Mouse (Mus musculus): Measurements from ENCODE around the gene Napepld.
A peak's percentile ranks its signal among the peaks of the same experiment; 100 is the strongest.

The Napepld gene

DNA sequence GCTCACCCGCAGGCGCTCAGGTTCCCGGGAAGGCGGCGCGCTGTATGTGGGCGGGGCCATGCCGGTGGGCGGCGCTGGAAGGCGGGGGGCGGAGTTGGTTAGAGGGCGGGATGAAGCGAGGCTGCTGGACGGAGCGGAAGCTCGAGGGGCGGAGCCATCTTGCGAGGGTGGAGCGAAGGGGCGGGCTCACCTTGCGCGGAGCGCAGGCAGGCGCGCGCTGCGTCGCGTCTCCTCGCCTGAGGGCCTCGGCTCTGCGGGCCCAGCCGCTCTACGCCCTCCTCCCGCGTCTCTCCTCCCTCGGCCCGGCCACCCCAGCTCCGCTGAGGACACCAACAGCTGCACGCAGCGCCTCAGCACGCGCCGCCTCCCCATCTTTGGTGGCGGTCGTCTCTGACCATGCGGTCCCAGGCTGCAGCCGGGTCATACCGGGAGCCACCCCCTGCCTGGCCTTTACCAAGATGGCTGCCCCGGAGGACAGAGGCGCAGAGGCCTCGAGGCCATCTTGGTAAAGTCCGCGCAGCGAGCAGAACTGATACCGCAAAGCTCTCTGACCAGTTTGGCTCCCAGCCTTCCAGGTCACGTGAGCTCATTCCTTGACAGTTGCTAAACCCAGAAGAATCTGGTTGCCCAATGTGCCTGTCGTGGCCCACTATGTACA lies at the start of gene Napepld:
TSS of gene Napepld (minus strand) at position 46 of the 658 bp plus-strand sequence.
- ATAC-seq (ENCODE audit: insufficient number of reproducible peaks, low FRiP score, low TSS enrichment) = peak; percentile 94

DNA sequence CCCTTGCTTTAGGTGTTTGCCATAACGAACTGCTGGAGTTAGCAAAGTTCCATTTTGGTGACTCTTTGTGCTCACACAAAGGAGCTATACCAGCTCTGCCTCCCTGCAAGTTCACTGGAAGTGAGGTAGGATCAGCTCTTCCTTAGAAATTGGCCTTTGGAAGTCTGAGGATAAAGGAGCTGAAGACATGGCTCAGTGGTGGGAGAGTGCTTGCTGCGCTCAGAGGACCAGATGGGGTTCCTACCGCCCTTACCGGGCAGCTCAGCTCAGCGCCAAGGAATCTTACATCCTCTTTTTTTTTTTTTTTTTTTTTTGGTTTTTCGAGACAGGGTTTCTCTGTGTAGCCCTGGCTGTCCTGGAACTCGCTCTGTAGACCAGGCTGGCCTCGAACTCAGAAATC lies 44.8 kb upstream of the Napepld start:
- ATAC-seq (ENCODE audit: insufficient number of reproducible peaks, low FRiP score, low TSS enrichment) = no peak

DNA sequence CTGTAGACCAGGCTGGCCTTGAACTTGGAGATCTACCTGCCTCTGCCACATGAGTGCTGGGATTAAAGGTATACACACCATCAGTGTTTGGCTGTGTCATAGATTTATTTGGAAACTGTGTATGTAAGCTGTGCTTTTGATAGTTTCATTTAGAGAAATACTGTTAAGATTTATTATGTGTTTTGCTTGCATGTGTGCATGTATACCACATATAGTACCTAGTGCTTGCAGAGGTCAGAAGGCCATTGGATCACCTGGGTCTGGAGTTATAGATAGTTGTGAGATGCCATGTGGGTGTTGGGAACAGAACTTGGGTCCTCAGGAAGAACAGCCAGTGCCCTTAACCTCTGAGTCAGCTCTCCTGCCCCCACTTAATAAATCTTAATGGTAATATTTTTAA lies 43.5 kb upstream of the Napepld start:
- ATAC-seq (ENCODE audit: insufficient number of reproducible peaks, low FRiP score, low TSS enrichment) = no peak

DNA sequence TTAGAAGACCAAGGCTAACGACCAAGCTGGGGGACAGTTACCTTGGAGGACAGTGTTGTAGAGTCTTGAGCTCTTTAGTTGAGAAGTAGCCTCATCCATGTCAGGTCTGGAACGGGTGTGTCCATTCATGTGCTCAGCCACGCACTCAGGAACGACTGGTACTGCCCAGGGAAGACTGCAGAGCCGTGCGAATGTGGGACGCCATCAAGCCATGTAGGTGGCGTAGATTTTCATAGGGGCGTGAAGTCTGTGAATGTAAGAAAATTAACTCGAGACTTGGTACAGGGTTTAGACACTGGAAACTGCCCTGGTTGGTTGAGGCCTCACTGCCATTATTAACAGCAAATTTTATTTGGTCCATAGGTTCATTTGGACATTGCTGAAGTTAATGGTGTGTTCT lies 42.4 kb upstream of the Napepld start:
- no peak for ATAC-seq (ENCODE audit: insufficient number of reproducible peaks, low FRiP score, low TSS enrichment)

DNA sequence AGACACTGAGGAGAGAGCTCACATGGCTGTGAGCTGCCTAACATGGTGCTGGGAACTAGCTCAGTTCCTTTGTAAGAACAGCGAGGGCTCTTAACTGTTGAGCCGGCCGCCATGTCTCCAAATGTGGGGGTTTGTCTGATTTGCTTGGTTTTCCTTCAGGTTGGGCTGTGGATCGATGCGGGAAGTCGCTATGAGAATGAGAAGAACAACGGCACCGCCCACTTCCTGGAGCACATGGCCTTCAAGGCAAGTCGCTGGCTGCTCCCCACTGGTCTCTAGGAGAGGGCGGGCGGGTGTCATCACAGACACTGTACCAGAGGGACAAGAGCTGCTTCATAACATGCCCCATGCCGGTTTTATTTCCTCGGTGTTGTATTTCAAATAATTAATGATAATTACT lies 38.7 kb upstream of the Napepld start:
- no peak for ATAC-seq (ENCODE audit: insufficient number of reproducible peaks, low FRiP score, low TSS enrichment)

DNA sequence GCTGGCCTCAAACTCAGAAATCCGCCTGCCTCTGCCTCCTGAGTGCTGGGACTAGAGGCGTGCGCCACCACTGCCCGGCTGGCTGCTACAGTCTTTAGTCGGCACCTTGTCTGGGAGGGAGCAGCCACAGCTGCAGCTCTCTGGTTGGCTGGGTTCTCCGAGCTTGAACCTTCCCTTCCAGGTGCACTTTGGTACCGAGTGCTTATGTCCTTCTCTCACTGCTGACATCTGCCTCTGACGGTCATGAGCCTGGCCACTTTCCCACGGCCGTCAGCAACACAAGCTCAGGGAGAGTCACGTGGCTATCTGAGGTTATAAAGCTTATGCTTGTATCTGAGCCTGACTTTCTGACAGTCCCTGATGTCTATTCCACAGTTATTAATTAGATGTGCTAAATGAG lies 37.9 kb upstream of the Napepld start:
- no peak for ATAC-seq (ENCODE audit: insufficient number of reproducible peaks, low FRiP score, low TSS enrichment)

DNA sequence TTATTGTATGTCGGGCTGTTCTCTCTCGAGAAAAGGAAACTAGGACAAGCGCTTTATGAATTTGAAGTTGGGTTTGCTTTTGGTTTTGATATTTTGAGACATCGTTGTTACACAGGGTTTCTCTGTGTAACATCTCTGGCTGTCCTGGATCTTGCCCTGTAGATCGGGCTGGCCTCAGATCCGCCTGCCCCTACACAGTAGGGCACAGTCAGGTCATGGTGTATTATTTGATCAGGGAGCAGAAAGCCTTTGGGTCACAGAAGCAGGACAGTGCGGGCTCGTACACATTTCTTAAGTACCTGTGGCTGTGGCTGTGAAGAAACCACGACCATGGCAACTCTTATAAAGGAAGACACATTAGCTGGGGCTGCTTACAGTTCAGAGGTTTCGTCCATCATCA lies 36.4 kb upstream of the Napepld start:
- ATAC-seq (ENCODE audit: insufficient number of reproducible peaks, low FRiP score, low TSS enrichment) = no peak

DNA sequence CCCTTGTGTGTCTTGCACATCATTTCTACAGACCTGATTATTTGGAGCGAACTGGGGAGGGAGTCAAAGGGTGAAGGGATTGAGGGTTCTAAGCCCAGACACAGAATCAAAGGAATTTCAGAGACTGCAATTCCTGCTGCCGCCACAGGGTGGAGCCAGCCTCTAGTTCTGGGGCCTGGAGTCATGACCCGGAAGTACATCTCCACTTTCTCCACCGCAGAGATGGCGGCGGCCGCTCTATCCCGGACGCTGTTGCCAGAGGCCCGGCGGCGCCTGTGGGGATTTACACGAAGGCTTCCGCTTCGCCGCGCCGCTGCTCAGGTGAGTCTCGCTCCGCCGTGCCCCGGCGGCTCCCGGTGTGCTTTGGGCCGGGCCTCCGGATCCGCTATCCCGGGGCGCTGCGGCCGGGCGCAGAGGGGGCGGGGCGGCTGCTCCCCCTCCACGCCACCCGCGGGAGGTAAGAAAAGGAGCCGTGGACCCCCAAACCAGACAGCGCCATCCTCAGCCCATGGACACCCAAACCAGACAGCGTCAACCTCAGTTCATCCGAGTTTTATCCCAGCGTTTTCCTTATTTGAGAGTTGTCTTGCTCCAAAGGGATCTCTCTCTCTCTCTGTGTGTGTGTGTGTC lies 35.9 kb upstream of the Napepld start, which contains the start of gene Pmpcb:
TSS of gene Pmpcb (plus strand) at position 186 of the 630 bp plus-strand sequence.
- peak; percentile 91 for ATAC-seq (ENCODE audit: insufficient number of reproducible peaks, low FRiP score, low TSS enrichment)

DNA sequence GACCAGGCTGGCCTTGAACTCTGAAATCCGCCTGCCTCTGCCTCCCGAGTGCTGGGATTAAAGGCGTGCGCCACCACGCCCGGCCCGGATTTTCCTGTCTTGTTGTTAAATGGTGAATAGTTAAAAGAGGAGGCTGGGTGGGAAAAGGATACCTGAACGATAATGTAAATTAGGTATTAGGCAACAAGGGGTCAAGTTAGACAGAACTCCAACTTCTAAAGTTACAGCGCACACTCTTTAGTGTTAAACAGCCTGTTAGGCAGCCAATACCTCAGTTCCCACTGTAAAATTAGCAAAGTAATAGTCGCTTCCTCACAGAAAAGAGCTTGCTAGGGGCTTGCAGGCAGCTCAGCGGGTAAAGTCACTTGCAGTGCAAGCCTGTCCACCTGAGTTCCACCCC lies 34.9 kb upstream of the Napepld start:
- ATAC-seq (ENCODE audit: insufficient number of reproducible peaks, low FRiP score, low TSS enrichment) = no peak

DNA sequence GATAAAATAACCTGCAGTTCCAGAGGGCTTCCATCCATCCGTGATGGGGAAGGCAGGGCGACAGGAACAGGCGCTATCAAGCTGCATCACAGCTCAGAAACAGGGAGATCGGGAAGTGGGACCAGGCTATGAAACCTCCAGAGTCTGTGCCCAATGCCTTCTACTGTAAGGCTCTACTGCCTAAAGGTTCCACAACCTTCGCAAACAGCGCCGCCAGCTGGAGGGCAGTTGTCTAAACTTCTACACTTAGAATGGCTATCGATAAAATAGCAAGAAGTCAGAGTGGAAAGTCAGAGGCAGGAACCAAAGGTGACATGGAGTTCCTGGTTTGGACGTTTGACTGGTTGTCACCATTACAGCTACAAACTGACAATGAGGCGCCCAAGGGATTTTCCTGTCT lies 34.4 kb upstream of the Napepld start:
- ATAC-seq (ENCODE audit: insufficient number of reproducible peaks, low FRiP score, low TSS enrichment) = no peak

DNA sequence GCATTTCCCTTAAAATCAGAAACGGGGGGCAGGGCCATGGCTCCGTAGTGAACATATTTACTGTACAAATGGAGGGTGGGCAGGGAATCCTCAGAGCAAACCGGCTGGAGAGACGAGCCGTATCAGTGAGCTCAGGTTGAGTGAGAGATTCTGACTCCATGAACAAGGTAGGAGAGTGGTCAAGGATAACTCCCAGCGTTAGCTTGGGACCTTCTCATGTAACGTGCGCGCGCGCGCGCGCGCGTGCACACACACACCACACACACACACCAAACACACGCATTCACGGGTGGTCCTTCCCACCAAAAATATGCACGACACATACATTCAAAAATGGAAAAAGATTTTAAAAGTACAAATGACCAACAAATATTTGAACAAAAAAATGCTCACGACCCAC lies 33.9 kb upstream of the Napepld start:
- ATAC-seq (ENCODE audit: insufficient number of reproducible peaks, low FRiP score, low TSS enrichment) = no peak

DNA sequence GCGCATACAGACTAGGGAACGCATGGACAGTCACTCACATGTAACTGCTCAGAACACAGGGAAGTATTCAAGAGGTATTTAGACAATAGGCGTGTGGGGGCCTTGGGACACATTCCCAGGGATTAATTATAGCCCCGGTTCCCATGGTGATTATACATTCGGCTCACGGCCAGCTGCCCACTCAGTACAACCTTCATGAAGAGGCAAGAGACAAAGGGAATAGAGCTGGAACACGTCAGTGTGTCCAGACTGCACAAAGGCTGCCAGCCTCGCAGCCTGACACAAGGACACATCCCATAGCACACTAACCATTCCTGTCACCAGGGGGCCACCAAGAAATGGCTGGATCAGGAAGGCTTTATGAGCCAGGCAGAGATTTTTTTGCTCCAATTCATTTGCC lies 31.7 kb upstream of the Napepld start:
- no peak for ATAC-seq (ENCODE audit: insufficient number of reproducible peaks, low FRiP score, low TSS enrichment)

DNA sequence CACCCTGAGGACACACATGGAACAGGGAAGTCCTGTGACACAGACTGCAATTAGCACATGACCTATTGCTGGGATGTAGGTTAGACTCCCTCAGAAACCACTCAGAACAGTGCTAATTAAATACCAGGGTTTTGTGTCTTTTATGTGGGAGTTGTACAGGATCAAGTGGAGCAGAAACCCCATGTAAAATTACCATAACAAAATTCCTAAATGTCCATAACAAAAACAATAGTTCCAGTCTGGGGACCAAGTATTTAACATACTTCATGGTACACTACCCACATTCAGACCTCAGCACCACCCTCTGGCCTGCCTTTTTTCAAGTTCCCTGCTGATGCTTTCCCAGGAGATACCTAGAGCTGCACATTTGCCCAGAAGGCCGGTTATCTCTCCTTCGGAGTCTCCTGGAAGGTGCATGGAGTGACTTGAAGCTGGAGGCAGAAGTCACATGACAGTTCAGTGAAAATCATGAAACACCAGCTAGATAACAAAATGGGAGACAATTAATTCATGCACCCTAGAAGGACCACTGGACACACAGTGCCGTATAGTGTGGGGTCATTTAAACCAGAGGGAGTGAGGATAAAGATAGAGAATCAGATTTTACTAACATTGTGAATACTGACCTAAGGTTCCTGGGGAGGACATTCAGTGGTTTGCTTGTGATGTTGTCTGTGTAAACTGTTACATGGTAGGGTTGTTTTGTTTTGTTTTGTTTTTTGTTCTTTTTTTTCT lies 31.1 kb upstream of the Napepld start:
- no peak for ATAC-seq (ENCODE audit: insufficient number of reproducible peaks, low FRiP score, low TSS enrichment)

DNA sequence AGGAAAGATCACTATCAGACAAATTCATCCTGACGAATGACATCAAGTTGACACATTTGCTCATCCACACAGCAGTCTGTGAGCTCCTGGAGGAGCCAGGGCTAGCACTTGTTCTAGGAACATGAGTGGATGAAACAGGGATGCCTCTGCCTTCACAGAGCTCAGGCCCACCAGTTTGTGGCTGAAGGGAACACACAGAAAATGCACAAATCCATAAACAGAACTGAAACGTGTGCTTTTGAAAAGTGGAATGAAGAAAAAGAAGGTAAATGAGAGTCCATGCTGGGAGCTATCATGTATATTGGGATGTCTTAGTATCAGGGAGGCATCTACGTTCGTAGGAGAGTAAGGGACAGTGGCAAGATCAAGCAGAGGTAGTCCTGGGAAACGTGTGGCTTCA lies 27.9 kb upstream of the Napepld start:
- no peak for ATAC-seq (ENCODE audit: insufficient number of reproducible peaks, low FRiP score, low TSS enrichment)

DNA sequence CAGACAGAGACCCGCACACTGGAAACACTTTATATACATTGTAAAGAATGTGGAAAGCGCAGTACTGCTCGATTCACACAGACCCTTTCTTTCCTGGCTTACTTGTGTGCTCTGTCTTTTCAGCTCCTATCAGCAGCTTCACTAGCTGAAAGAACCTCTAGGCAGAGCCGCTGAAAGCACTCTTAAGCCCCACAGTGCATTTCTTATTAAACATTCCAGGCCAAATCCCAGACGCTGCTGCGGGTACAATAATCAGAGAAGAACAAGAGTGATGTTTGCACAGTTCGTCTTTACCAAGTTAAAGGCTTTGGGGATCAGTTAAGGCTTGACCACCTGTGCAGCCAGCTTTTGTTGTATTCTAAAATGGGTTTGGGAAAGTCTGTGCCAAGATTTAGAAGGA lies 23.7 kb upstream of the Napepld start:
- ATAC-seq (ENCODE audit: insufficient number of reproducible peaks, low FRiP score, low TSS enrichment) = no peak

DNA sequence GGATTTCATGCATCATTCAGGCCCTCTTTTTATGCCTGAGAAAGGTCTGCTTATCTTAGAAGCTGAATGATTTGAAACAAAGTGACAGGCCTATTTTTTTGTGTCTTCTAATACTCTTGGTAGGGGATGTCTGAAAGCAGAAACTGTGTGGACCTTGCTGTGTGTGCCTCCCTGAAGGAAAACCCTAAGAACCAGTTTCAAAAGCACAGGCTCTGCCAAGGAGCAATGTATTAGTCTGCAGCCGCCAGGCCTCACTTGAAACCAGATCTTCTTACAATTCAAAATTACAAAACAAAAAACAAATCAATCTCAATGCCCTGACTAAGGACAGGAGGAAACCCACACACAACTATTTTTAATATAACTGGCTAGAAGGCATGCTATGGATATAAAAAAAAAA lies 23.2 kb upstream of the Napepld start:
- ATAC-seq (ENCODE audit: insufficient number of reproducible peaks, low FRiP score, low TSS enrichment) = no peak

DNA sequence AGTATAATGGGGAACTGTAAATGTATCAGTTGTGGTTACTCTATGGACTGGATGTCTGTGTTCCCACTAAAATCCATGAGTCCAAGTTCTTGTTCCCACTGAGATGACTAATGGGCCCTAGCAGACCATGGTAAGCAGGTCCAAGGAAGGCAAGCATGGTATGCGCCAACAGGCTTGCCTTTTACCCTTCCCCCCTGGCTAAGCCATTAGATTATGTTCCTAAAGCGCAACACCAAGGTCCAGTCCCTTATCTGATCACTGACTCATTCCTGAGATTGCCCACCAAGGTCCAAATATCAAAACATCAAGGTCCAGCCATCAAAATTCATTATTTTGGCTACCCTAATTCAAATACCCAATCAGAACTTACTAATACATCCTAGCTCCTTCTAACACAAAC lies 18.0 kb upstream of the Napepld start:
- ATAC-seq (ENCODE audit: insufficient number of reproducible peaks, low FRiP score, low TSS enrichment) = no peak

DNA sequence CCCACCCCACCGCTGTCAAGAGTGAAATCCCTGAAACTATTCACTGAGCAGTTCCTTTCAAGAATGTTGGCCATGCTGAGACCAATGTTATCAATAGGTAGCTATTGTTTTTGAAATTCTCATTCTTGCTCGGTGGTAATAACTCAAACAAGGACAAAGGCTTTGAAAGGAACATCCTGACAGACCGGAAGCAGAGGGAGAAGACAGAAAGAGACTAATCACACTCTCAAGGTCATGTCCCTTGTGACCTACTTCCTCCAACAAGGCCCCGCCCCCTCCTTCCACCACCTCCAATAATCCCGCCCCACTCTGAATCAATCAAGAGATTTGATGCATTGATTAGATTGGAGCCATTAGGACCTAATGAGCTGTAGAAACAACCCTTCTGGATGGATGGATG lies 17.4 kb upstream of the Napepld start:
- ATAC-seq (ENCODE audit: insufficient number of reproducible peaks, low FRiP score, low TSS enrichment) = no peak

DNA sequence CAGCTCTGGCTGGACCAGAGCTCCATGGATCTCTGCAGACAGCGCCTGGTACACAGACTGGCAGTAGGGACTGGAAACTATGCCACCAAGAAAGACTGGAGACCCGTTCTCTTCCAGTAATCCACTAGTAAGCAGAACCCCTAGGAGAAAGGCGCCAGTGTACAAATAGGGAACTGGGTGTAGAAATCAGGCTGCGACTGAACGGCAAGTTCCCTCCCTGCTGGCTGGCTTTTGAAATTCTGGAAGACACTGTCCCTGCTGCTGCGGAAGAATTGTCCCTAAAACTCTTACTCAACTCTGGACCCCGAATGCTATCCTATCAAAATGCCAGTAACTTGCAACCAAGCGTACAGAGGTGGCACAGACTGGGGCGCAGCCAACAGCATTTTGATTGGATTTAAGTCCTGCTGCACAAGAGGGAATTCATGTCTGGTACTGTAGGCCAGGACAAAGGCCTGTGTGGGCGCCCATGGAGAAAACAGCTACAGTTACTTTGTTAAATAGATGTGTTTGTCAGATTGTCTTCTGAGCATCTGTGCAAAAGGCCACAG lies 16.0 kb upstream of the Napepld start:
- ATAC-seq (ENCODE audit: insufficient number of reproducible peaks, low FRiP score, low TSS enrichment) = no peak

DNA sequence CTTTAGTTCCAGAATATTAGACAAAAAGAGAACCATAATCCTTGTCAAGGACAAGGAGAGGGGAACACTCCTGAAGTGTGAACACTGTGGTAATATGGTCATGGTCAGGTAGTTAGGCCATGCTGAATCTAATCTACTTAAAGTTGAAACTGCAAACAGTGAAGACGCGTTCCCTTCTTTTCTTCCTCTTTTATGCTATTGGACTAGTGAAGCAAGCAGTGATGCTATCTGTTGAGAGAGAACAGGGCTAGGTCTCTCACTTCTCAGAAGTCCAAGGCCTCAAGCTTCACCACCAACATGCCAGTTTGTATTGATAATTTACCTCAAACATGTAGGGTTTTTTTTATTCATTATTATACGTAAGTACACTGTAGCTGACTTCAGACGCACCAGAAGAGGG lies 13.3 kb upstream of the Napepld start:
- ATAC-seq (ENCODE audit: insufficient number of reproducible peaks, low FRiP score, low TSS enrichment) = no peak

DNA sequence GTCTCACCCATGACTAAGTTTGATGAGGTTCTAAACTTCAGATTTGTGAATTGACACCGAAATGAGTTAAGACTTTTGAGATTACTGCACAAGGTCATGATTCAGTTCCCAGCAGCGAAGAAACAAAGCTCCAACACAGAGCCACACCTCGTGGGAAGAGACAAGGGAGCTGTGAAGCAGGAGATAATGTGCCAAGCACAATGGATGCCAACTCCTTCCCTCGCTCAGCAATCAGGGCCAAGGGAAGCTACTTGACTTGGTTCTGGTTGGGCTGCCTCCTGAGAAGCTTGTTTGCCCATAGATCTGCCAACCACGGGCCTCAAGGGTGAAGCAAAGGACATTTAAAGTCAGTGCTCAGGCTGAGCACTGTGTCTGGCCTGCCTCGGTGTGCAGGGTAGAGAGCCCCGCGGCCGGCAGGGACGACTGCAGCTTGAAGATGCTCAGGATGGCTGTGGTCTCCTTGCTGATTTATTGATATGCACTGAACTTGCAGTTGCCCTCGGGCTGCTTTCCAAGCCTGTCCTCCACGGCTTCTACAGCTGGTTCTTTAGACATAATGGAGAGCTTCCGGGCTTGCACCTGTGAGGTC lies 11.0 kb upstream of the Napepld start:
- no peak for ATAC-seq (ENCODE audit: insufficient number of reproducible peaks, low FRiP score, low TSS enrichment)

Measured in cerebellum, adult (tissue).